Mouse (Mus musculus) cerebral cortex, adult 2 months (tissue): Measurements from ENCODE around the gene Nlrc5.

ENCODE experiments used
- WGBS: fragments of 180-500 bp; shearing (Covaris S2); methylation state at CpG from one replicate; pipeline ENCODE4 v1.1.7; 2018; 5-methylcytosine and 5-hydroxymethylcytosine counted together

The Nlrc5 gene

GRCm38 (mm10) chr8:94568098-94568497, 133.9 kb downstream of the Nlrc5 start:
- WGBS = 88% methylated on average over 8 of the region's 8 CpGs

- 97% methylated on average over 1 of the region's 1 CpGs for WGBS
These were observed 135.3 kb downstream of the Nlrc5 start for GRCm38 (mm10) chr8:94569419-94569818.

GRCm38 (mm10) chr8:94571896-94572295, 137.7 kb downstream of the Nlrc5 start:
- 69% methylated on average over 2 of the region's 2 CpGs for WGBS

GRCm38 (mm10) chr8:94574159-94574907, 140.2 kb downstream of the Nlrc5 start:
- 39% methylated on average over 16 of the region's 16 CpGs for WGBS

GRCm38 (mm10) chr8:94575148-94575547, 141.0 kb downstream of the Nlrc5 start:
- 85% methylated on average over 4 of the region's 4 CpGs for WGBS
